Mouse (Mus musculus) adrenal gland, postnatal 10 days (tissue): Measurements from ENCODE around the gene Ly6g6e. TPM values are rescaled to one million over a fixed set of nuclear protein-coding genes. Genes with fewer than 3 reads are reported as not detected.

ENCODE experiments used
- DNase-seq: peaks from one replicate; pipeline ENCODE4 v3.0.0; 2021; ENCODE audit warnings: mixed read lengths
- total RNA-seq, 2 experiments: library from RNA; stranded (reverse); gene quantifications; 2 replicates each; pipeline ENCODE4 v1.2.3; 2021

The Ly6g6e gene
- total RNA-seq, 2 experiments from 2014 or later: 0.27 TPM; not detected in 1

DNA sequence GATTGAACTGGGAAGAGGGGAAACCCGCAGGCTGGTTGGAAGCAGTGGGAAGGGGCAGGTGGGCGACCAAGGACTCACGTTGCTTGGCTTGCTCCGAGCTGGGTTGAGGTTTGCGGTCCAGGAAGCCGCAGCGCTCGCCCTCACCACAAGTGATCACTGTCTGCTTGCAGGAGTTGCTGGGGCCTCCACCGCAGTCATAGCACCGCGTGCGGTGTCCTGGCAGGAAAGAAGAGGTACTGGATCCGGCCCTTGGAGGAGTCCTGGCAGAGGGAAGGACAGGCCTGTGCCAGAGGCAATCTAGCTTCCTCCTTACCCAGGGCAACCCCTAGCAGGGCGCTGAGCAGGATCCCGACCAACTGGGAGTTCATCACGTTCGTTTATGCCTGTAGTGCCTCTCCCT is 2.6 kb upstream of the Ly6g6e start:
- no peak for DNase-seq

GRCm38 (mm10) chr17:35077285-35077684 is 583 bp downstream of the Ly6g6e start:
- no peak for DNase-seq

DNA sequence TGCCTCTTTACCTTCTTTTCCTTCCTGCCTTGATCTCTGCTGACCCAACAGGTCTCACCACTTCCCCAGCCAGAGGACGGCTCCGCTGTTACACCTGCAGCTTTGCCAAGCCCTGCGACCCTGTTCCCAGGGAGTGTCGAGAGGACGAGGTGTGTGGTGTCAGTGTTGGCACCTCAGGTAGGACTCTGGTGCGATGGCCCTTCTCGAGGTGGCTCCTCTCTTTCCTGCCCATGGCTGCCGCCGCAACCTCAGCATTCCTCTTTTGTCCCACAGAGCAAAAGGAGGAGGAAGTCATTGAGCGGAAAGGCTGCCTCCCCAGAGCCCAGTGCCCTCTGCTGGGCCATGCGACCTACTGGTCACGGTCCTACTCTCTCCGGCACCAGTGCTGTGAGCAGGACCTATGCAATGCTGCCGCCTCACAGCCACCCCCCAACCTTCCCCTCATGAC is 1.1 kb downstream of the Ly6g6e start, which contains the start of gene Ly6g6d:
Gene Ly6g6d, minus strand, starts transcription at position 280 of the 448 bp plus-strand sequence.
- peak; percentile 53 for DNase-seq

- DNase-seq: no peak
Observed at GRCm38 (mm10) chr17:35079778-35080177, 3.1 kb downstream of the Ly6g6e start.

GRCm38 (mm10) chr17:35080248-35080647 is 3.5 kb downstream of the Ly6g6e start:
- DNase-seq: no peak

GRCm38 (mm10) chr17:35080710-35081109 is 4.0 kb downstream of the Ly6g6e start:
- no peak for DNase-seq

DNA sequence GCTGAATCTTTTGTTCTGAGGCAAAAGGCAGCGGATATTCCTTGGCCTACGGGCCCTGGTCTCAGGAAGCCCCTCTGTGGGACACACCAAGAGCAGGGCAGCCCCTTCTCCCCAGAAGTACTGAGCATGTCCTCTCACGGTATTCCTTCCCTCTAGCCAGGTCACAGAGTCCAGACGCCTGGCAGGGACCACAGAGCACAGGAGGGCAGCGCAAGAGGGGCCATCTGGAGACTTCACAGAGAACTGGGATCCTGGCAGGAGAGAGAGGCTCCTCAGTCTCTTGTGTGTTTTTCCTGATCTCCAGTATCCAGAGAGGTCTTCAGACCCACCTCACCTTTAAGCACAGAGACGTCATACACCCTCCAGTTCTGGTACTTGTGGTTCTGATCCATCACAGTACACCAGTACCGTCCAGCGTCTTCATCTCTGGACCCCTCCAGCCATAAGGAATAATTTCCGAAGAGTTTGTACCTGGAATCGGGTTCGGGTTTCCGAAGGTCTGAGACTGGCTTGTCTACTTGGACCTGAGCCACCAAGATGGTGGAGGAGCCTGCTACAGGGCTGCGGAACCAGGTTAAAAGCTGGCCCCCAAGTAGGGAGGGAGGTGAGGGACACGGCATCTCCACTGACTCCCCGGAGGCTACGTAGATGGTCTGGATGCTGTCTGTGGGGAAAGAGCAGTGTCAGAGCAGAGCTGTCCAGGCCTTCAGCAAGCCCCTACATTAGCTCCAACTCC is 6.3 kb downstream of the Ly6g6e start:
- DNase-seq: no peak

GRCm38 (mm10) chr17:35083929-35084497 is 7.3 kb downstream of the Ly6g6e start:
- no peak for DNase-seq

DNA sequence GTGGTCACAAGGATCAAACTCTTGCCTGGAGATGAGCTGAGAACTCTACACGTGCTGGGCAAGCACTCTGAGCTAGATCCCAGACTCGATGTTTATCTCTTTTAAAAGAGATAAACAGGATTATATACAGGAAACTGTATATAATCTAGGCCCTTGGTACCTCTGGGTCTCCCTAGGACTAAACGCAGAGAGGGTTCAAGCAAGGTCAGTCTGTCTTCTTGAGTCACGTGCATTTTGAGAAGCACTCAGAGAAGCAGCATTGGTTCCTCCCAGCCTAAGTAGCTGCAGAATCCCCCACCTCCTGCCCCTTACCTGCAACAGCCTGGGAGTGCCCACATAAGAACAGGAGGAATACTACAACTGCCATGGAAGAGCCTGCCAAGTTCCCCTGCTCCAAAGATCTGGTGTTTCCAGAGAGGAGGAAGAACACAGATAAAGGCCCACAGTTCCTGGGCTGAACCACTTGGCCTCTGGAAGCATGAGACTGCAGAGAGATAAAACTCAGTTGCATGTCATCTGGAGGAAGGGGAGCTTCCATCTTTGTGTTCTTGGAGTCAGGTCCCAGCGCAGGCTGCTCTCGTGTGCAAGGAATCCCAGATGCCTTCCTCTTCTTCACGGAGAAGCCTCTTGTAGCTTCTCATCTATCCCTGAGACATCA is 8.6 kb downstream of the Ly6g6e start, which contains the start of gene Ly6g6f:
Gene Ly6g6f, minus strand, starts transcription at position 403 of the 658 bp plus-strand sequence.
- no peak for DNase-seq

DNA sequence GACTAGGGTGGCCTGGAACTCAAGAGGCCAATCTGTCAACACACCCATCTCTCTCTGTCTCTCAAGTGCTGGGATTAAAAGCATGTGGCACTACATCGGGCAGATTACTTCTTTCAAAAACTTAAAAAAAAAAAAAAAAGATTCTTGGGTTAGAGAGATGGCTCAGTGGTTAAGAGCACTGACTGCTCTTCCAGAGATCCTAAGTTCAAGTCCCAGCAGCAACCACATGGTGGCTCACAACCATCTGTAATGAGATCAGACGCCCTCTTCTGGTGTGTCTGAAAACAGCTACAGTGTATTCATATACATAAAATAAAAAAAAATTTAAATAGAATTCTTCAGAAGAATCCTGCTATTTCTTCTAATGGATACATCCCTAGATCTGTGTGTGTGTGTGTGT is 11.4 kb downstream of the Ly6g6e start:
- no peak for DNase-seq

DNA sequence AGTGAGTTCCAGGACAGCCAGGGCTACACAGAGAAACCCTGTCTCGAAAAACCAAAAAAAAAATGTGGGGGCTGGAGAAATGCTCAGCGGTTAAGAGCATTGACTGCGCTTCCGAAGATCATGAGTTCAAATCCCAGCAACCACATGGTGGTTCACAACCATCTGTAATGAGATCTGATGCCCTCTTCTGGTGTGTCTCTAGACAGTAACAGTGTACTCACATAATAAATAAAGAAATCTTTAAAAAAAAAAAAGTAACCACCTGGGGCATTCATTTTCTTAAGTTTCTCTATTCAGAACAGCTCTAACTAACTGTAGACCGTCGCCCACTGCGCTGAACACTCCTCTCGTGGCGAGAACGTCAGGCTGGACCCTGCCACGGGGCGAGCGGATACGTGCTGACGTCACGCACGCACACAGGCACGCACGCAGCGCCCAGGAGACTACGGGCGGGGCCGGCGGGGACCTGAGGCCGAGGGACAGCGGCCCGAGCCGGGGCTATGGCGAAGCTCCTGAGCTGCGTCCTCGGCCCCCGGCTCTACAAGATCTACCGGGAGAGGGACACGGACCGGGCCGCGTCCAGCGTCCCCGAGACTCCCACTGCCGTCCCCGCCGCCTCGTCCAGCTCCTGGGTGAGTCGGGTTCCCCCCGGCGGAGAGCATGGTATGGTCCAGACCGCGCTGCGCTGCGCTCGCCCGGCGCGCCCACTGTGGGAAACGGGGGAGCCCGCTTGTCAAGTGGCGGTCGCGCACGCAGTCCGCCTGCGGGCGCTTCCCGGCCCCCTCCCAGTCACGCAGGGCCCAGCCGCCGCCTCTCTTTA is 12.3 kb downstream of the Ly6g6e start, which contains the start of gene Abhd16a:
Gene Abhd16a, plus strand, starts transcription at position 439 of the 820 bp plus-strand sequence.
- peak; percentile 95 for DNase-seq

GRCm38 (mm10) chr17:35090166-35090932 is 13.6 kb downstream of the Ly6g6e start:
- peak; percentile 43 for DNase-seq

GRCm38 (mm10) chr17:35092403-35093198 is 15.9 kb downstream of the Ly6g6e start:
- no peak for DNase-seq

DNA sequence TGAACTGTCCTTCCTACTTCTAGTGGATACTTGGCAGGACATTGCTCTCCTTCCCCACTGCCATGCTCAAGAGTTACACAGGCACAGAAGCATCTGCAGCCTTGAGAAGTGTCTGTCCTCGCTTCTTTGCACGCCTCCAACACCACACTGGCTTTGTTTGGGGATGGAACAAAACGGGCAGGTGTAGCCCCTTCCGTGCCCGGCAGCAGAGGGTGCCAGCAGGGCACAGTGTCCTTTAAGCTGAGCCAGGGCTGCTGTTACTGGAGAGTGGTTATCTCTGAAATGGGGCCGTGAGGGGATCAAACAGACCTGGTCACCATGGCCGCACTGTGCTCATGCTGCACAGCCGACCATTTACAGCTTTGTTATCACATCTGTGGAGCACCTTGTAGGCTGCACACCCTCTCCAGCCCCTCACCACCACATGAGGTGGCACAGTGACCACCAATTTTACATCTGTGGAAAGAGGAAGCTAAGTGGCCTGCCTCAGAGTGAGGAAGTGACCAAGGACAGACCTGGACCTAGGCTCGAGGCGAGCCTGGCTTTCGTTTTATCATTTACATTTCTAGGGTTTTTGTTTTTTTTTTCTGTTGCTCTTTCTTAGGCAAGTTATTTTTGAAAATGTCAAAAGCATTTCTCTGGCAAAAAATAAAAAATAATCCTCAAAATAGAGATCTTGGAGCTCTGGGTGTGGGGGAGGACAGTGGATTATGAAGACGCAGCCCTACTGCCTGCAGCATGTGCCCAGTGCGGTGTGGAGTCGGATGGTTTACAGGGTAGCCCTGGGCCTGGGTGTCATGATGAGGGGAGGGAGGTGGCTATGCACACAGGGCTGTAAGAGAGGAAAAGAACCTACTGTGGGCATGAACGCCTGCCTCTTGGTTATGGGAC is 18.0 kb downstream of the Ly6g6e start:
- DNase-seq: no peak

GRCm38 (mm10) chr17:35096597-35096996 is 19.9 kb downstream of the Ly6g6e start:
- DNase-seq: no peak

- peak; percentile 34 for DNase-seq
Observed at GRCm38 (mm10) chr17:35097164-35097655, 20.5 kb downstream of the Ly6g6e start.

- no peak for DNase-seq
Observed at GRCm38 (mm10) chr17:35100196-35100765, 23.6 kb downstream of the Ly6g6e start.

DNA sequence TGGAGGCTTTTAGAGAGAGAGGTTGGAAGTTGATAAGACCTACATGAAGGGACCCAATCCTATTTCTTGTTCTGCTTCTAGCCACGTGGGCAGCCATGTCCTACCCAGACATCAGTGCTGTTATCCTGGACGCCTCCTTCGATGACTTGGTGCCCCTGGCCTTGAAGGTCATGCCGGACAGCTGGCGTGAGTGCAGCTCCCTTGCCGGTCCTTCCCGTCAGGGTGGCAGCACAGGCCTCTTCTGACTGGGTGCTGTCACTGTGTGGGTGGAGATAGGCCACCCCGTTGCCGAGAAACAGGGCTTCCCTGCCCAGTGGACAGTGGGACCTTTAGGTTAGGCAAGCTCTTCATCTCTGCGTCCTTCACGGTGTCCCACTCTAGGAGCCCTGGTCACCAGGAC is 24.5 kb downstream of the Ly6g6e start:
- DNase-seq: peak; percentile 36

DNA sequence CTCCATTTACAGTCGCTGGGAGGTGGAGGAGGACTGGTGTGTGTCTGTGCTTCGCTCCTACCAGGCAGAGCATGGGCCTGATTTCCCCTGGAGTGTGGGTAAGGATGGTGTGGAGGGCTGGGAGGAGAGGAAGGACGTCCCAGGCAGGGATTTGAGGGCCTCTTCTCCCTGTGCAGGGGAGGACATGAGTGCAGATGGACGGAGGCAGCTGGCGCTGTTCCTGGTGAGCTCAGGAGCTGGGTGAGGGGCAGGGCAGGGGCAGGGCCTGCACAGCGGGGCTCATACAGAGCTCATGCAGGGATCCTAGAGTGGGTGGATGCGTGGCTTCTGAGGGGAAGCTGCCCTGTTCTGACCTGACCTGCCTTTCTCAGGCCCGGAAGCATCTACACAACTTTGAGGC is 25.6 kb downstream of the Ly6g6e start:
- DNase-seq: no peak
